Mouse (Mus musculus) monocyte, adult 5-6 weeks (primary cell): ENCODE data around the gene Per2. TPM values are rescaled to one million over a fixed set of nuclear protein-coding genes. Genes with fewer than 3 reads are reported as not detected.
A peak's percentile ranks its signal among the peaks of the same experiment; 100 is the strongest.

ENCODE experiments used
- ATAC-seq: fragments of 153-309, 156-312 bp; replicated peaks from 2 replicates; pipeline ENCODE4 v1.8.0; 2017; ENCODE audit warnings: mild to moderate bottlenecking; ENCODE audit not compliant: low TSS enrichment, insufficient number of reproducible peaks, severe bottlenecking, poor library complexity, low FRiP score
- total RNA-seq: library from RNA; stranded (forward); fragments of 200-1000, 200-491, 200-594 nt; gene quantifications from 3 replicates; pipeline ENCODE4 v1.2.3, GENCODE M21; 2017

Gene Per2
- total RNA-seq, 1 experiment from 2014 or later: 3.1 TPM

- no peak for ATAC-seq
These were observed 17.3 kb downstream of the Per2 start for GRCm38 (mm10) chr1:91441855-91442254.

- no peak for ATAC-seq
These were observed 19.3 kb downstream of the Per2 start for GRCm38 (mm10) chr1:91439776-91440175.

- no peak for ATAC-seq
These were observed 21.6 kb downstream of the Per2 start for GRCm38 (mm10) chr1:91437573-91437972.

GRCm38 (mm10) chr1:91437083-91437400 lies 22.1 kb downstream of the Per2 start:
- ATAC-seq: no peak

GRCm38 (mm10) chr1:91436380-91437082 lies 22.6 kb downstream of the Per2 start:
- no peak for ATAC-seq

- no peak for ATAC-seq
These were observed 23.5 kb downstream of the Per2 start for GRCm38 (mm10) chr1:91435606-91436130.

GRCm38 (mm10) chr1:91434905-91435304 lies 24.2 kb downstream of the Per2 start:
- ATAC-seq: no peak

GRCm38 (mm10) chr1:91430761-91431160 lies 28.4 kb downstream of the Per2 start:
- no peak for ATAC-seq

- ATAC-seq: no peak
These were observed 29.9 kb downstream of the Per2 start for GRCm38 (mm10) chr1:91429212-91429611.

GRCm38 (mm10) chr1:91428614-91429013 lies 30.5 kb downstream of the Per2 start:
- ATAC-seq: no peak; the same call in 1 of the 2 replicates

GRCm38 (mm10) chr1:91426397-91426796 lies 32.7 kb downstream of the Per2 start:
- no peak for ATAC-seq

GRCm38 (mm10) chr1:91420601-91421065 lies 38.5 kb downstream of the Per2 start:
- ATAC-seq: no peak

- ATAC-seq: no peak
These were observed 39.1 kb downstream of the Per2 start for GRCm38 (mm10) chr1:91419862-91420600.

- no peak for ATAC-seq
These were observed 41.1 kb downstream of the Per2 start for GRCm38 (mm10) chr1:91417991-91418390.

GRCm38 (mm10) chr1:91415311-91415710 lies 43.8 kb downstream of the Per2 start:
- ATAC-seq: no peak

GRCm38 (mm10) chr1:91414903-91415302 lies 44.2 kb downstream of the Per2 start:
- ATAC-seq: no peak

GRCm38 (mm10) chr1:91413898-91414594 lies 45.1 kb downstream of the Per2 start, which contains the start of gene Hes6:
TSS of gene Hes6 (minus strand) at chr1:91414038.
- ATAC-seq: 0 out of 2 replicates have a peak, but pooled peaks have one; percentile 19

- ATAC-seq: no peak
These were observed 45.6 kb downstream of the Per2 start for GRCm38 (mm10) chr1:91413536-91413897.

- peak; percentile 95 for ATAC-seq
These were observed 46.1 kb downstream of the Per2 start for GRCm38 (mm10) chr1:91413030-91413506.
